Mouse (Mus musculus) midbrain, embryonic 10.5 days (tissue): Measurements from ENCODE around the gene Lnpk. TPM values are rescaled to one million over a fixed set of nuclear protein-coding genes. Genes with fewer than 3 reads are reported as not detected.
A peak's percentile ranks its signal among the peaks of the same experiment; 100 is the strongest.

Experiments
- DNase-seq: peaks from one replicate; pipeline ENCODE4 v3.0.0-alpha.2; 2017; ENCODE audit warnings: low spot score
- H3K27ac ChIP-seq: fragments of 300-500 bp; sonication (generic); replicated peaks from 2 replicates; pipeline ENCODE4 v1.5.1; 2016; ENCODE audit warnings: mild to moderate bottlenecking
- H3K27me3 ChIP-seq: fragments of 300-500 bp; sonication (generic); 2 replicates; pipeline ENCODE4 v1.6.1; 2016; ENCODE audit warnings: low read depth, mild to moderate bottlenecking; ENCODE audit not compliant: poor library complexity, severe bottlenecking
- H3K36me3 ChIP-seq: fragments of 300-500 bp; sonication (generic); 2 replicates; pipeline ENCODE4 v1.6.1; 2016; ENCODE audit warnings: mild to moderate bottlenecking, moderate library complexity
- H3K4me1 ChIP-seq: fragments of 300-500 bp; sonication (generic); 2 replicates; pipeline ENCODE4 v1.6.1; 2016
- H3K4me3 ChIP-seq: fragments of 300-500 bp; sonication (generic); 2 replicates; pipeline ENCODE4 v1.5.1; 2016; ENCODE audit warnings: mild to moderate bottlenecking, moderate library complexity
- H3K9me3 ChIP-seq: fragments of 300-500 bp; sonication (generic); replicated peaks from 2 replicates; pipeline ENCODE4 v1.6.1; 2016; ENCODE audit warnings: mild to moderate bottlenecking
- WGBS: fragments of 180-500 bp; shearing (Covaris S2); methylation state at CpG from one replicate; pipeline ENCODE4 v1.1.7; 2016; 5-methylcytosine and 5-hydroxymethylcytosine counted together
- polyA plus RNA-seq: library from polyadenylated mRNA; unstranded; fragments of >200 nt; fragmentation: Nextera tagmentation; extraction: Ambion mirVana; gene quantifications from 2 replicates; pipeline ENCODE4 v1.2.1, GENCODE M21; 2016

Lnpk gene
- 40.4 and 47.0 TPM in 2 replicates for polyA plus RNA-seq

DNA sequence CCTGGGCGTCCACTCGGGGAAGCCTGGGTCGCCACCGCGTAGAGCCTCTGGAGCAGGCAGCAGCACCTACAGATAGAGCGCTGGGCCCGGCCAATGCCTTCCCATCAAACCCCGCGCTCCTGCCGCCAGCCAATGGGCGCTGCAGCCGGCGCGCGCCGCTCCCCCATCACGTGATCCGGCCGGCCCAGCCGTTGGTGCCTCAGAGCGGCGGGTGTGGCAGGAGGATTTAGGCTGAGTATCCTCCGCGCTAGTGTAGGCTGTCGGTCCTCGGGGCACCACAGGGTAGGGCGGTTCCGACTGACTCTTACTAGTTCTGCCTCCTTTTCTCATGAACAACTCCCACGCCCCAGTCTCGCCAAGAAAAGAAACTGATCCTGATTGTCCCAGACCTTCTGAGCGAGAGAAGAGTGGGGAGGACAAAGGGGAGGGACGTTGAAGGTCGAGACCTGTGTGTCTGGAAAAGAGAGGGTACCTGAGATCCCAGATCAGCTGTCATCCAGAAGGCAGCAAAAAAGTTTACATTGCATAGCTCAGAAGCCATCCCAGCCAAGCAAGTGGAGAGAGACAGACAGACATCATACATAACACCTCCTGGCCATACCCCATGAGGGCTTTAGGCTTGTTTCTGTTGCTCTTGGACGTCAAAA lies at the start of gene Lnpk:
TSS of gene Lnpk (minus strand) at position 593 of the 647 bp plus-strand sequence.
- Histone ChIP-seq H3K4me1 (peaks cover 24% of the 10 kb centered on the region), H3K9me3 (no peaks in the 10 kb centered on the region), H3K36me3 (no peaks in the 10 kb centered on the region), H3K4me3 (peak within 1 kb of the TSS; percentile 99), H3K27ac (peak within 1 kb of the TSS; percentile 96), H3K27me3 (no peaks in the 10 kb centered on the region)
- peak; percentile 94 for DNase-seq
- 0% methylated on average over 34 of the region's 34 CpGs for WGBS

DNA sequence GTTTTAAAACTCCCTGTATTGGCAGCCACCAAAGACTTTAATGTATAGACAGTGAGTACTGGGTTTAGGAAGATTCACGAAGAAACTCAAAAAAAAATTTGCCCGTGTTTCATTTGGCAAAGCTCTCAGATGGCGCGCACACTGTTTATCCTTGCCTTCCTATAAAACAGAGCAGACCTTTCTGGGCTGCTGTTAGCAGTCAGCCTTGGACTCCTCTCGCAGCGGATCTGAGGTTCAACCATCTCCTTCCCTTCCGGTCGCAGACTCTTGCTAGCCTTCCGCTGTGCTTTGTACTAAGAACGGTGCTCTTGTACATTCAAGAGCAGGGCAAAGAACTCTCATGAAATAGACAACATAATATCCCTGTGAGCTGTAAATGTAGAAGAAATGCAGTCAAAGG lies 41.1 kb upstream of the Lnpk start:
- DNase-seq: no peak
- Histone ChIP-seq H3K27me3 (no peaks in the 10 kb centered on the region), H3K4me1 (no peaks in the 10 kb centered on the region), H3K4me3 (no peak overlapping the region), H3K9me3 (no peaks in the 10 kb centered on the region), H3K36me3 (no peaks in the 10 kb centered on the region), H3K27ac (no peak overlapping the region)
- WGBS: 90% methylated on average over 10 of the region's 10 CpGs

DNA sequence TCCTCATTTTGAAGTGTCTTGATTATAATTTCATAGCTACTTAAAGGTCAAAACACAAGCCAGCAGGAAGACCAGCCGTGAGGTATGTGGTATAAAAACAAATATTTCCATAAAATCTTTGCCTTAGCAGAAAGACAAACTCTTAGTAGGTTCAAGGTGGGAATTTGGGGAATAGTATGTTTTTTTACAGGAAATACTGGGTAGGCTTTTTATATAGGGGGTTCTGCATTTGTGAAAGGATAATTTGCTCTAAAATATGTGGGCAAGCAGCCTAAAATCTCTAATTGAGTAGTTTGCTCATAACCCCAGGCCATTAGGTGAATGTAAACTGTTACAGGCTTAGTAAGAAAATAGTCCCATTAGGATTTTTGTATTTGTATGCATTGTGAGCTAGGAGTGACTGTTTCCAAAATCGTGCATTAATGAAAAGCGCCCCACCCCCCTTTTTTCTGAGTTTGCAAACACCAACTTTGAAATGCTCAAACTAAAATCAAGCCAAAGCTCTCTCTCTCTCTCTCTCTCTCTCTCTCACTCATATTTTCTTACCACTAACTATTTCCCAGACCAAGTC lies 40.5 kb upstream of the Lnpk start:
- H3K4me3 ChIP-seq: no peak overlapping the region
- H3K27ac ChIP-seq: no peak overlapping the region
- no peak for DNase-seq
- H3K4me1 ChIP-seq: no peaks in the 10 kb centered on the region
- 92% methylated on average over 3 of the region's 3 CpGs for WGBS
- no peaks in the 10 kb centered on the region for H3K36me3 ChIP-seq
- no peaks in the 10 kb centered on the region for H3K27me3 ChIP-seq
- no peaks in the 10 kb centered on the region for H3K9me3 ChIP-seq

DNA sequence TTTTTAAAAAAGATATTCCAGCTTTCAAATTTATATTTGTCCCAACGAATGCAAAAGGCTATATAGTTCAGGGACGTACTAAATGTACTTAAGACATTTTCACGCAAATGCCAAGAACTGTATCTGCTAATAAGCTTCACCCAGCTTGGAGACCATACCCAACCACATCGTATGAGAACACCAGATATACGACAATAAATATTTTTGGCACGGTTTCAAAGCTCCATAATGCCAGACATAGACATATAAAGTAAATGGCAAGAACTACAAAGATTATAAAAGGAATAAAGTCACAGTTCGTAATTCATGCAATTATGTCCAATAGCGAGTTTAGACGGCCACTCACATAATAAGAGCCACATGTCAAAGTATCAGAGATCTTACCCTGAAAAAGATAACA lies 38.5 kb upstream of the Lnpk start:
- Histone ChIP-seq H3K9me3 (no peaks in the 10 kb centered on the region), H3K4me3 (no peak overlapping the region), H3K4me1 (no peaks in the 10 kb centered on the region), H3K27ac (no peak overlapping the region), H3K36me3 (no peaks in the 10 kb centered on the region), H3K27me3 (no peaks in the 10 kb centered on the region)
- 89% methylated on average over 9 of the region's 9 CpGs for WGBS
- DNase-seq: no peak

DNA sequence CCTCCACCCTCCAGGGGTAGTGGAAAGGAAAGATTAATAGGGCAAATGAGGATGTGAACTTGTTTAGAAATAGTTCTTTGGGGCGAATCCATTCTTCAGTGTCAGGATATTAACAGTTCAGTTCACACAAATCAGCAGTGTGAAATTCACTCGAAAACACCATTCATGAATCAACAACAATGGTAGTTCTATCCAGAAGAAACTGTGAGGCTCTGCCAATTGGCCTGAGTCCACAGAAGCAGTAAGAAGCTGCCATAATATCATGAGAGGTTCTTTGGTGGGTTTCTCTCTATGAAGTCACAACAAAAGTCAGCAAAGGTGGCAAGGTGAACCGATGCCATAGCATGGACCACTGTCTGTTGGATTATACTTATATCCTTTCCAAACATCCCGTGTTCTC lies 32.2 kb upstream of the Lnpk start:
- Histone ChIP-seq H3K9me3 (no peaks in the 10 kb centered on the region), H3K4me3 (no peak overlapping the region), H3K36me3 (no peaks in the 10 kb centered on the region), H3K4me1 (no peaks in the 10 kb centered on the region), H3K27me3 (no peaks in the 10 kb centered on the region), H3K27ac (no peak overlapping the region)
- no peak for DNase-seq
- 88% methylated on average over 4 of the region's 4 CpGs for WGBS

DNA sequence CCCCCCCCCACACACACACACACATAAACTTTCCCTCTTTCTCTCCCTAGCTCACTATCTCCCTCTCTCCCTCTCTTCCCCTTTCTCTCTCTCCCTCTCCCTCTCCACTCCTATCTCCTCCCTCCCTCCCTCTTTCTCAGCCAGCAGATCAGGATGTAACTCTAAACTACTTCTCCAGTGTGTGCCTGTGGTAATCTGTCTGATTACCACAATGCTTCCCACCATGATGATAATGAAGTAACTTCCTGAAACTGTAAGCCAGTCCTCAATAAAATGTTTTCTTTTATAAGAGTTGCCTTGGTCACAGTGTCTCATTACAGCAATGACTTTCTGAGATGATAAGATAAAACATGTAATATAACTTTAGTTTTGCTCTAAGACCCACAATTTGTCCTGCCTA lies 30.1 kb upstream of the Lnpk start:
- H3K27ac ChIP-seq: no peak overlapping the region
- H3K4me1 ChIP-seq: no peaks in the 10 kb centered on the region
- H3K27me3 ChIP-seq: no peaks in the 10 kb centered on the region
- H3K36me3 ChIP-seq: no peaks in the 10 kb centered on the region
- no peaks in the 10 kb centered on the region for H3K9me3 ChIP-seq
- H3K4me3 ChIP-seq: no peak overlapping the region
- DNase-seq: no peak

DNA sequence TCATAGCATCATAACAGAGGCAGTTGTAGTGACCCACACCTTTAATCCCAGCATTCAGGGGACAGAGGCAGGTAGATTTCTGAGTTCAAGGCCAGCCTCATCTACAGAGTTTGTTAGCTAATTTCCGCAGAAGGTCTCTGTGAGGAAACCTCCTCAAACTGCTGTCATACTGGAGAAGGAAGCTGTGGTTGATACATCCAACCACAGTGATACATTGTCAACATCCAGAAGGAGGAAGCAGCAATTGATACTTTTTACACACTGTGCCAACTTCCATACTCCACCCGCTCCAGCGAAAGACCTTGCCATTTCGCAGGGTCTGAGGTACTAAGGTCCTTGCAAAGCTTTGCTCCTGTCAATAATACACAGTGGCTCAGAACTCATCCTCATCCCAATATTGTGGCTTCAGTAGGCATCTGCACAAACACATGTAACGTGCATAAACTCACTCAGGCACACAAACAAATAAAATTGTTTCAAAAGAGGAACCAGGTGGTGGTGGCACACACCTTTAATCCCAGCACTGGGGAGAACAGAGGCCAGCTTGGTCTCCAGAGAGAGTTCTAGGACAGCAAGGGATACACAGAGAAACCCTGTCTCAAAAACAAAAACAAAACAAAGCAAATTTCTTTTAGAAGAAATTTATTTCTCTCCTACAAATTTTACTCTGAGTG lies 27.0 kb upstream of the Lnpk start:
- Histone ChIP-seq H3K4me1 (0 out of 2 replicates have a peak, but pooled peaks cover 3% of the 10 kb centered on the region), H3K36me3 (no peaks in the 10 kb centered on the region), H3K9me3 (no peaks in the 10 kb centered on the region), H3K27me3 (no peaks in the 10 kb centered on the region), H3K4me3 (no peak overlapping the region), H3K27ac (no peak overlapping the region)
- no peak for DNase-seq
- WGBS: 88% methylated on average over 5 of the region's 5 CpGs

DNA sequence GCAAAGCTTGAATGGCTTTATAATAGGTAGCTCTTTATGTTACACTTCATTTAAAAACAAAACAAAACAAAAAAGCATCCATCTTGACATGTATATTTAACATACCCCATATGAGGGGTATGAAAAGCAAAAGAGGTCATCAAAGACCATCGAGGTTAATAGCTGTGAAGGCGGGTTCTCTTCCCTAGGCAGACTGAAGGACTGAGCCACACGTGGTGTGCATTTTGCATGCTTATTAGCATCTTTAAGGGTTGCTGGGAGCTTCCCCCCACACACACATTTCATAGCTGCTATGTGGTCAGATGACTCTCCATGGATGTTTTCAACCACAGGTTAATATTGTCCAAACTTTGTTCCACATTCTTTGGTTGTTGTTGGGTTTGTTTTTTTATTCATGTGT lies 24.8 kb upstream of the Lnpk start:
- H3K9me3 ChIP-seq: no peaks in the 10 kb centered on the region
- no peak overlapping the region for H3K4me3 ChIP-seq
- H3K4me1 ChIP-seq: 0 out of 2 replicates have a peak, but pooled peaks cover 3% of the 10 kb centered on the region
- H3K36me3 ChIP-seq: no peaks in the 10 kb centered on the region
- H3K27me3 ChIP-seq: no peaks in the 10 kb centered on the region
- DNase-seq: no peak
- H3K27ac ChIP-seq: no peak overlapping the region
- WGBS: 50% methylated on average over 3 of the region's 3 CpGs

DNA sequence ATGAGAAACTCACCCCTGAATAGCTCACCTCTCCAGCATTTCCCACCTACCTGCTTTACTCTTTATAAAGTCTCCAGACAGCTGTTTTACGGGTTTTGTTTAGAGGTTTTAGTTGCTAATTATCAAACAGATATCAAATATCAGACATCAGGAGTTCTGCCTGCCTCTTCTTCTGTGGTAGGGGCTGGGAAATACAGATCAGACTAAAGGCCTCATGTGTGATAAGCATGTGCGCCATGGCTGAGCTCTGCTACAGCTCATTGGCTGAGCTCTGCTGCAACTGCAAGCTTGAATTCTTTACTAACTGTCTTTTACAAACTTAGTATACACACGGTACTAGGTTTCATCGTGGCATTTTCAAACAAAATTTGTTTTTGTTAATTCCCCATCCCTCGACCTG lies 23.2 kb upstream of the Lnpk start:
- Histone ChIP-seq H3K36me3 (no peaks in the 10 kb centered on the region), H3K27me3 (no peaks in the 10 kb centered on the region), H3K4me1 (0 out of 2 replicates have a peak, but pooled peaks cover 3% of the 10 kb centered on the region), H3K27ac (no peak overlapping the region), H3K4me3 (no peak overlapping the region), H3K9me3 (no peaks in the 10 kb centered on the region)
- DNase-seq: no peak
- 83% methylated on average over 5 of the region's 5 CpGs for WGBS

DNA sequence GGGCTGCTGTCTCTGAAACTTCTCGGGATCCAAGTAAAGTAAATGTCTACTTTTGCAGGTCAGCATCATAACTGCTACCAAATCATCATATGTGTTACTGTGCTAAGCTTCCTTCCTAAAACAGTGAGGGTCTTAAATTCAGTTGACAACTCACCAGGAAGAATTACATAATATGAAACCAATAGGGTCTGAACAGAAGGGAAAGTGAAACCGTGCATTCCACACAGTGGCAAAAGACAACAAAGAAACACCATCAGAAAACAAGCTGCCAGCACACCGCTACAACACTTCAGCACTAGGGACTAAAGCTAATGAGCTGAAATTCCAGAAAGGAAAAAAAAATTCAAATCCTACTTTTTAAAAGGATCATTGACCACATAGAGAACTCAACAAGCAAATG lies 17.9 kb upstream of the Lnpk start:
- H3K9me3 ChIP-seq: no peaks in the 10 kb centered on the region
- no peaks in the 10 kb centered on the region for H3K27me3 ChIP-seq
- no peak for DNase-seq
- H3K4me3 ChIP-seq: no peak overlapping the region
- H3K36me3 ChIP-seq: no peaks in the 10 kb centered on the region
- H3K4me1 ChIP-seq: no peaks in the 10 kb centered on the region
- WGBS: 87% methylated on average over 3 of the region's 3 CpGs
- no peak overlapping the region for H3K27ac ChIP-seq

DNA sequence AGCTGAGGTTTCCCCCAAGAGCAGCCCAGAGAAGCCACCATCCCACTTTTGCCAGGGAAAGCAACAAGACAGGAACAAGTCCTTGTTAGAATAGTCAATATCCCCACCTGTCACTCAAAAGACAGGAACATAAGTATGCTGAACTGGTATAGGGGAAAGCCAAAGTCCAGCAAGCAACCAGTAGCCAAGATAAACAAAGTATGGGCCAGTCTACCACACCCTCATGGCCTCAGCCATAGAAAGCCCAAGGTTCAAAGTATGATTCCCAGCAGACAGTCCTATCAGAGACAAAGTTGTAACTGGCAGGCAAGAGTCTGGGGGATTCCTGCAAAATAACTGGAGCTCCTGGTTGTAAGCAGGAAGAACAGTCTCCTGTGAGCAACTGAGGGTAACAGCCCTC lies 16.9 kb upstream of the Lnpk start:
- no peaks in the 10 kb centered on the region for H3K4me1 ChIP-seq
- H3K27ac ChIP-seq: no peak overlapping the region
- no peaks in the 10 kb centered on the region for H3K36me3 ChIP-seq
- H3K9me3 ChIP-seq: no peaks in the 10 kb centered on the region
- no peak for DNase-seq
- no peak overlapping the region for H3K4me3 ChIP-seq
- no peaks in the 10 kb centered on the region for H3K27me3 ChIP-seq

DNA sequence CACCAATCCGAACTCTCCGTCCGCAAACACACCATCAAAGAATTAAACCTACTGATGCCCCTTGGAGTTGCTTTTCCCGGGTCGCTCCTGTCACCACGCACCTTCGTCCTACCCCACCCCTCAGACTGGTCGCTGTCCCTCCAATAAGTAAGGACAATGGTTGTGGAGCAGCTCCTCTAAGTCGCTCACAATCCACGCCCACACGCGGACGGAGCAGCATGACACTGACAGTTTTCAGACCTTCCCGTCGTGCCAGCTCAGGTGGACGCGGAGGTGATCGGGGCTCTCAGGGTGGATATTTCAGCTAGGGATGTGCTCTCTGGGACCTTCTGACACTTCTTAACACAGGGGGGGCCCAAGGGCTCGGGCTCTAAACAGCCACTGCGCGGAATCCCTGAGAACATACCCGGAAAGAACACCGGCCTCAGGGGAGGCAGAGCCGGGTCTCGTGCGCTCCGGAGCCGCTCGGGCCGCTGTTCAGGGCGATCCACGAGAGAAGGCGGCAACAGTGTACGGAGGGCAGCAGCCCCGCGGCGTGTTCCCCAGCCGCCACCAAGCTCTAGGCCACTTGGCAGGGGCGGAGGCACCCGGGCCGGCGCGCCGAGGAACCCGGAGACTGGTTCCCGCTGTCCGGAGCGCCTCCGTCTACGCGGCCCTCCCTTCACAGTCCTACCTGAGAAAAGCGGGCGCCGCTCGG lies 941 bp downstream of the Lnpk start:
- peak; percentile 32 for DNase-seq
- Histone ChIP-seq H3K4me1 (peaks cover 24% of the 10 kb centered on the region), H3K27me3 (no peaks in the 10 kb centered on the region), H3K27ac (peak overlapping the region; percentile 96), H3K36me3 (no peaks in the 10 kb centered on the region), H3K4me3 (peak overlapping the region; percentile 99), H3K9me3 (no peaks in the 10 kb centered on the region)
- under 1% methylated on average over 55 of the region's 55 CpGs for WGBS

DNA sequence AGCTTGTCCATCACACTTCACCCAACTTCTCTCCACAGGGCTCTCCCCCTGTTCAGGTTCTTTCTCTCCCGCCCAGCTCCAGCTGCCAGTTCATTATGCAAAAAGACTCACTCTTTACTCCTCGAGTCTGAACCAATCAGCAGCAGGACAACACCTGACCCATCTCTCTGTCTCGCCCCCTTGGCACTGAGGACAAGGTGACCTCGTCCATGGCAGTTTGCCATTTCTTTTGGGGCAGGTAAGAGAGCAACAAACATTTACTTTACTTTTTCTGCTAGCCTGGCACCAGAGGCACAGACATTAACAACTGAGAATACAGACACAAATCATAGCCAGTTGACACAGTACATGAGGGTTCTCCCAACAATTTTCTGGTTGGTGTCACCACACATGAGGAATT lies 8.8 kb downstream of the Lnpk start:
- 77% methylated on average over 4 of the region's 4 CpGs for WGBS
- Histone ChIP-seq H3K27ac (no peak overlapping the region), H3K4me1 (no peaks in the 10 kb centered on the region), H3K4me3 (no peak overlapping the region), H3K27me3 (no peaks in the 10 kb centered on the region), H3K36me3 (peaks cover 35% of the 10 kb centered on the region), H3K9me3 (no peaks in the 10 kb centered on the region)
- DNase-seq: no peak
